Mouse (Mus musculus): Measurements from ENCODE around the gene Ccdc121.

DNA sequence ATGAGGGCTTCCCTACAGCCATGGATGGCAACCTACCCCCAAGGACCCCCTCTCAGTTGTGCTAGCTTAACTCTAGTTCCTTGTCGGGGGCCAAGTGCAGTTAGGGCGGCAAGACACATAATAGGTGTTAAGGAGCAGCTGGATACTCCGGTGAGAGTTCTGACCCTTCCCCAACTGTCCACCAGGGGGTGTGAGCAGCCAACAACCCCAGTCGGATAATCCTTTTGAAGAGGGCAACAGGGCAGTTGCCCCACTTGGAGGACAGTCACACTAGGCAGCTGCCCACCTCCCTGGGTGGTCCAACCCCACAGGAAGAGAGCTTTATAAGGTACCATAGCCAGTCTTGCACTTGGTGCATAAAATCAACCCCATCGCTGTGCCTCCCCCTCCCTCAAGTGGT, 46.2 kb downstream of the Ccdc121 start:
- TF ChIP-seq CTCF (IDR thresholded peaks at IDR 0.05; ENCODE audit: low read depth, low read length) (peak; percentile 45), POLR2A (IDR thresholded peaks at IDR 0.05; ENCODE audit: borderline replicate concordance, low read depth, low read length) (no peak)

Data from bone marrow macrophage, adult 2 months (primary cell).